ENCODE assay signal across 22 mouse cellular contexts in genomic region chr6:109848313-109848712, GRCm38 (mm10).
"Had no signal": no experiment of that assay in that cellular context is flagged by ENCODE, and none has a peak within 500 bp of the region (broad histone marks: within the 10 kb centered on the region; RNA-seq: fewer than 3 reads in every experiment).

No protein-coding gene starts in this region.

- H3K9me3 ChIP-seq: heart, embryonic 10.5 days; heart, embryonic 12.5 days; limb, embryonic 13.5 days; limb, embryonic 15.5 days; liver, embryonic 12.5 days had no signal

- H3K4me1 ChIP-seq: heart, embryonic 10.5 days; heart, embryonic 12.5 days; limb, embryonic 13.5 days; limb, embryonic 15.5 days; liver, embryonic 12.5 days had no signal

- H3K4me2 ChIP-seq: heart, embryonic 12.5 days; hindbrain, embryonic 14.5 days; limb, embryonic 13.5 days; limb, embryonic 15.5 days; liver, embryonic 12.5 days had no signal

- ATAC-seq: hindbrain, embryonic 16.5 days; intestine, embryonic 16.5 days; liver, embryonic 12.5 days had no signal

- DNase-seq: gastrocnemius, adult 2 months; gastrocnemius, postnatal 10 days; gastrocnemius, postnatal 25 days; heart, adult 18-20 months; heart, postnatal 10 days; kidney, adult 18-20 months; kidney, adult 8-10 months; kidney, postnatal 10 days; kidney, postnatal 25 days; kidney, postnatal 4 days; left cerebral cortex, postnatal 4 days had no signal

- H3K4me3 ChIP-seq: gastrocnemius, adult 2 months; heart, embryonic 10.5 days; heart, embryonic 12.5 days; layer of hippocampus, adult 2 months; left cerebral cortex, adult 2 months; limb, embryonic 13.5 days; limb, embryonic 15.5 days; liver, embryonic 12.5 days had no signal

- H3K36me3 ChIP-seq: heart, embryonic 10.5 days; heart, embryonic 12.5 days; limb, embryonic 13.5 days; limb, embryonic 15.5 days; liver, embryonic 12.5 days had no signal

- H3K27ac ChIP-seq: gastrocnemius, adult 2 months; heart, embryonic 10.5 days; hindbrain, embryonic 14.5 days; layer of hippocampus, adult 2 months; left cerebral cortex, adult 2 months; limb, embryonic 13.5 days; limb, embryonic 15.5 days; liver, embryonic 12.5 days; liver, embryonic 14.5 days had no signal

- H3K9ac ChIP-seq: heart, embryonic 12.5 days; hindbrain, embryonic 14.5 days; limb, embryonic 13.5 days; limb, embryonic 15.5 days; liver, embryonic 12.5 days; liver, embryonic 14.5 days had no signal

- H3K27me3 ChIP-seq: heart, embryonic 12.5 days; limb, embryonic 13.5 days; limb, embryonic 15.5 days; liver, embryonic 12.5 days had no signal
